ENCODE assay signal across 15 mouse cellular contexts in genomic region chr2:17837541-17838380, GRCm38 (mm10).
DNase-seq lines count a peak whose midpoint lies in the region; ATAC-seq lines count a peak whose summit lies in the region.
"Had no signal": no experiment of that assay in that cellular context is flagged by ENCODE, and none has a peak within 500 bp of the region (broad histone marks: within the 10 kb centered on the region; RNA-seq: fewer than 3 reads in every experiment).

No protein-coding gene starts in this region.

- WGBS in forebrain, embryonic 15.5 days = 38% methylated on average over 14 of the region's 14 CpGs
- 51% methylated on average over 14 of the region's 14 CpGs for WGBS in midbrain, embryonic 10.5 days
- WGBS in neural tube, embryonic 15.5 days = 65% methylated on average over 14 of the region's 14 CpGs
- WGBS in intestine, embryonic 16.5 days = 83% methylated on average over 14 of the region's 14 CpGs

- no peaks in the 10 kb centered on the region for H3K27me3 ChIP-seq in forebrain, embryonic 15.5 days
- H3K27me3 ChIP-seq in midbrain, embryonic 10.5 days (ENCODE audit: low read depth, poor library complexity, severe bottlenecking) = peaks cover 64% of the 10 kb centered on the region
- no peaks in the 10 kb centered on the region for H3K27me3 ChIP-seq in neural tube, embryonic 15.5 days (replicated peaks)
- H3K27me3 ChIP-seq in intestine, embryonic 16.5 days (replicated peaks; ENCODE audit: control insufficient read depth, insufficient read depth, low read length) = no peaks in the 10 kb centered on the region
- H3K27me3 ChIP-seq: limb, embryonic 15.5 days had no signal

- H3K4me3 ChIP-seq in forebrain, embryonic 15.5 days = no peak overlapping the region
- H3K4me3 ChIP-seq in midbrain, embryonic 10.5 days = peak overlapping the region; percentile 33
- H3K4me3 ChIP-seq in neural tube, embryonic 15.5 days (replicated peaks) = no peak overlapping the region
- no peak overlapping the region for H3K4me3 ChIP-seq in intestine, embryonic 16.5 days (ENCODE audit: low read length)
- H3K4me3 ChIP-seq: left cerebral cortex, adult 2 months; limb, embryonic 15.5 days had no signal

- peaks cover 45% of the 10 kb centered on the region for H3K4me1 ChIP-seq in forebrain, embryonic 15.5 days
- peaks cover 44% of the 10 kb centered on the region for H3K4me1 ChIP-seq in midbrain, embryonic 10.5 days
- H3K4me1 ChIP-seq in neural tube, embryonic 15.5 days = peaks cover 20% of the 10 kb centered on the region
- no peaks in the 10 kb centered on the region for H3K4me1 ChIP-seq in intestine, embryonic 16.5 days (ENCODE audit: control insufficient read depth, insufficient read depth, low read length)
- H3K4me1 ChIP-seq: limb, embryonic 15.5 days had no signal

- H3K27ac ChIP-seq in forebrain, embryonic 15.5 days (replicated peaks) = no peak overlapping the region; the same call in 1 of the 2 replicates
- H3K27ac ChIP-seq in midbrain, embryonic 10.5 days (replicated peaks) = peak overlapping the region; percentile 82
- H3K27ac ChIP-seq in neural tube, embryonic 15.5 days (replicated peaks) = no peak overlapping the region; the same call in 1 of the 2 replicates
- H3K27ac ChIP-seq in intestine, embryonic 16.5 days (ENCODE audit: low read length) = no peak overlapping the region
- H3K27ac ChIP-seq: left cerebral cortex, adult 2 months; limb, embryonic 15.5 days had no signal

- no peak for DNase-seq in cerebellum, adult 8-10 months
- peak; percentile 77 for DNase-seq in Muller cell, postnatal 12 days (ENCODE audit: inconsistent ontology term)
- DNase-seq in midbrain, embryonic 10.5 days (ENCODE audit: low spot score) = peak; percentile 32
- DNase-seq in thymus, adult 18-20 months = no peak
- DNase-seq: adrenal gland, adult 2 months; kidney, adult 2 months; lung, embryonic 14.5 days; right cerebral cortex, postnatal 14 days; thymus, postnatal 25 days had no signal

- no peaks in the 10 kb centered on the region for H3K36me3 ChIP-seq in forebrain, embryonic 15.5 days
- no peaks in the 10 kb centered on the region for H3K36me3 ChIP-seq in midbrain, embryonic 10.5 days
- H3K36me3 ChIP-seq in neural tube, embryonic 15.5 days = no peaks in the 10 kb centered on the region
- no peaks in the 10 kb centered on the region for H3K36me3 ChIP-seq in intestine, embryonic 16.5 days (ENCODE audit: control insufficient read depth, insufficient read depth, low read length)
- H3K36me3 ChIP-seq: limb, embryonic 15.5 days had no signal

- ATAC-seq in cerebellum, adult (ENCODE audit: insufficient number of reproducible peaks, low FRiP score, low TSS enrichment) = 0 out of 2 replicates have a peak, but pooled peaks have one; percentile 32
- peak; percentile 59 for ATAC-seq in forebrain, embryonic 15.5 days (replicated peaks)
- no peak for ATAC-seq in neural tube, embryonic 15.5 days (ENCODE audit: low FRiP score)
- no peak for ATAC-seq in intestine, embryonic 16.5 days

- peak overlapping the region; percentile 28 for H3K4me2 ChIP-seq in forebrain, embryonic 15.5 days (replicated peaks)
- H3K4me2 ChIP-seq in neural tube, embryonic 15.5 days = no peak overlapping the region
- H3K4me2 ChIP-seq in intestine, embryonic 16.5 days (ENCODE audit: low read depth, low read length) = no peak overlapping the region
- H3K4me2 ChIP-seq: limb, embryonic 15.5 days; lung, embryonic 14.5 days had no signal

- H3K9ac ChIP-seq in forebrain, embryonic 15.5 days (replicated peaks) = no peak overlapping the region
- no peak overlapping the region for H3K9ac ChIP-seq in neural tube, embryonic 15.5 days (replicated peaks)
- H3K9ac ChIP-seq in intestine, embryonic 16.5 days (ENCODE audit: low read depth, low read length) = no peak overlapping the region
- H3K9ac ChIP-seq: limb, embryonic 15.5 days; lung, embryonic 14.5 days had no signal

- H3K9me3 ChIP-seq in forebrain, embryonic 15.5 days = no peaks in the 10 kb centered on the region
- peaks cover 7% of the 10 kb centered on the region; the same call in 1 of the 2 replicates for H3K9me3 ChIP-seq in midbrain, embryonic 10.5 days (replicated peaks)
- H3K9me3 ChIP-seq in neural tube, embryonic 15.5 days (replicated peaks) = no peaks in the 10 kb centered on the region
- no peaks in the 10 kb centered on the region for H3K9me3 ChIP-seq in intestine, embryonic 16.5 days (ENCODE audit: control insufficient read depth, low read length)
- H3K9me3 ChIP-seq: limb, embryonic 15.5 days had no signal

Comparison
In these comparisons a context has a peak if more than half of its experiments do, and no peak if none do; other contexts are left out.
1. ATAC-seq: peak in cerebellum, adult (single experiment) and forebrain, embryonic 15.5 days (single experiment); none in neural tube, embryonic 15.5 days (single experiment) and intestine, embryonic 16.5 days (single experiment).
2. DNase-seq: peak in Muller cell, postnatal 12 days (single experiment) and midbrain, embryonic 10.5 days (single experiment); none in cerebellum, adult 8-10 months (single experiment) and thymus, adult 18-20 months (0 of 2).